Mouse (Mus musculus): ENCODE results near the gene Fzr1.

Fzr1 gene

DNA sequence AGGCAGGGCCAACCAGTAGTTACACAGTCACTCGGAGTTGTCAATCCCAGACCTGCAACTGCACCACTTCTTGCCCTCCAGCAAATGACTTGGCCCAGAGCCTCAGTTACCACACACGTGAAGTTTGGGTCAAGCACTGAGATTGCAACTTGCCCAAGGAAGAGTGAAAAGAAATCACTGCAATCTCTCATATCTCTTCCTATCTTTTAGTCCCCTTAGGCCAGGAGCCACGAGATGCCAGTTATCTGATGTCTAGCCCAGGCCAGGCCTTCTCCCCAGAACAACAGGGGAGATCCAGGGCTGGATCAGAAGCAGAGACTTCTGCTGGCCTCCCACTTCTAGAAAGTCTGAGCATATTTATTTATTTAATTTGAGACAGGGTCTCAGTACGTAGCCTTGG, 22.8 kb downstream of the Fzr1 start:
- DNase-seq (ENCODE audit: low spot score in 2 of 2), result no peak

GRCm38 (mm10) chr10:81354738-81355477, 23.4 kb downstream of the Fzr1 start:
- no peak for DNase-seq (ENCODE audit: low spot score in 2 of 2)

- DNase-seq (ENCODE audit: low spot score in 2 of 2), result no peak
Observed at GRCm38 (mm10) chr10:81351678-81352291, 26.5 kb downstream of the Fzr1 start.

DNA sequence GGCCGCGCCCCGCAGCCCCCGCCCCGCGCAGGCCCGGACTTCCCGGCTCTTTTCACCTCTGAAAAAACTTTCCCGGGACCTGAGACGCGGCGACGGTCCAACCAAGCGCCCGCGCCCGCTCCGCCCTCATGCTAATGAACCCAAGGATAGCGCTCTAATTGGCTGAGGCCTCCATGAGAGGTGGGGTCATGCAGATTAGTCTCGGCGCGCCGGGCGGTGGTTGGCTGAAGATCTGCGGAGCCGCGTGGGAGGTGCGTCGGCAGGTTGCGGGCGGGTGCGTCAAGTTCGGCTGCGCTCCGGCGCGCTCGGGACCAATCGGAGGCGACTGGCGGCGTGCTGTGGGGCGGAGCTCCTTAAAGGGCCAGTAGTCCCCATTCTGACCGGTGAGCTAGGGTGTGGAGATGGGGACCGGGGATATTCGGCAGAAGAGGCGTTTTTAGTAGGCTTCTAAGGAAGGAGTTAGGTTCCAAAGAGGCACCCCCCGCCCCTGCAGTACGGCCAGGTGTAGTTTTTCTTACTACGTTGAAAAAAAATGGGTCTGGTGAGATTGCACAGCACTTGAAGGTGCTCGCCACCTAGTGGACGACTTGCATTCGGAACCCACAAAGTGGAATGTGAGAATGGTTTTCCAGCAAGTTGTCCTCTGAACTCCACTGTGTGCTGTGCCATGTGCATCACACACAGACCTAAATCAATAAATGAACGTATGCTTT, 27.8 kb downstream of the Fzr1 start, which contains the start of gene Hmg20b:
Gene Hmg20b, minus strand, starts transcription at position 130 of the 713 bp plus-strand sequence.
- DNase-seq (ENCODE audit: low spot score in 2 of 2), result peak; percentile 99

DNA sequence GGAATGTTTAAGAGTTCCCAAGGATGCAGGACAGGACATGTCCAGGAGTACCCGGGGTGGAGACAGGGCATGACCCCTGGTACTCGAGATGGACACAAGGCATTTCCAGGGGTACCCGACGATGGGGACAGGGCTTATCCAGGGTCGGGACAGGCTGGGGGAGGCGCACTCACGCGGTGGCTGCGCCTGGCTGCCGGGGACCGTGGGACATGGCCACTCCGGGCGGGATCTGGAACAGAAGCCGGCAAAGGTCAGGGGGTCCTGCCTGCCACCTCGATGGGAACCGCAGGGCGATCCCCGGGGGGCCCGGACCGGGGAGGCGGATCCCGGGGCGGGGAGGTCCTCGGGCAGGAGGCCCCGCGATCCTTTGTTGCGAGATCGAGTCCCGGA, 28.4 kb downstream of the Fzr1 start:
- DNase-seq (ENCODE audit: low spot score in 2 of 2), result no peak

GRCm38 (mm10) chr10:81349146-81349545, 29.2 kb downstream of the Fzr1 start:
- no peak for DNase-seq (ENCODE audit: low spot score in 2 of 2)

DNA sequence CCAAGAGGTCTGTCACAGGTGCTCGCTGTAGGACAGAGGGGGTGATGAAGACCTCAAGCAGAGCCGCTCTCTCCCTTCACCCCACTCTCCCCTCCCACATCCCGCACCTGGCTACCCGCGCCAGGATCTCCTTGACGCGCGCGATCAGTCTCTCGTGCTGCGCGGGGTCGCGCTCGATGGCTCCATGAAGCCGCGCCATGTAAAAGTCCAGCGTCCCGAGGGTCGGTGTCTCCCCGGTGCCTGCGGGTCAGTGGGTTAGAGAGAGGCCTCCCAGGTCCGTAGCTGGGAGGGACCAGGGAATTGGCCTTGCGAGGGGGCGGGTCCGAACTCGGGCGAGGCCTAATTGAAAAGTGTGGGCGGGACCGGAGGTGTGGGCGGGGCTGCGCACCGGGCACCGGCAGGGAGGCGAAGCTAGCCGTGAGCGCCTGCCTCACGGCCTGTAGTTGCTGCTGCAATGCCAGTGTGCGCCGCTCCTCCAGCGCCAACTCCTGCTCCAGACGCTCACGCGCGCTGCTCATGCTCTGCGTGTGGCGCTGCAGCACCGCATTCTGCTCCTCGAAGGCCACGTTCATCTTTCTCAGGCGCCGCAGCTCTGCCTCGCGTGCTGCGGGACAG, 31.8 kb downstream of the Fzr1 start:
- DNase-seq (ENCODE audit: low spot score in 2 of 2), result peak in 1 of 2 experiments; percentile 54

DNA sequence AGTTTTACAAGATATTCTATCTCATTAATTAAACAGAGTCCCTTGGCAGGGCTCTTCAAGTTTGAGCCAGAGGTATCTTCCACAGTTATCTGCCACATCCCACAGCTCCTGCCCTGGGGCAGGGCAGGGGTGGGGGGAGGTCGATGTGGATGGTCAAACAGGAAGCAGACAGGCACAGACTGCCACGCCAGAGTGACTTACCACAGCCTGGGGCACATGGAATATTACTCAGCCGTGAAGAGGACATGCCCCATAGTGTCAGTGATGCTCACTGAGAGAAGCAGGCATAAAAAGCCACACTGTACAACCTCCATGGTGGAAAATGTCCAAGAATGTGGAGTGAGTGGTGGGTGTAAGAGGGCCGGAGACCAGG, 33.2 kb downstream of the Fzr1 start:
- no peak for DNase-seq (ENCODE audit: low spot score in 2 of 2)

DNA sequence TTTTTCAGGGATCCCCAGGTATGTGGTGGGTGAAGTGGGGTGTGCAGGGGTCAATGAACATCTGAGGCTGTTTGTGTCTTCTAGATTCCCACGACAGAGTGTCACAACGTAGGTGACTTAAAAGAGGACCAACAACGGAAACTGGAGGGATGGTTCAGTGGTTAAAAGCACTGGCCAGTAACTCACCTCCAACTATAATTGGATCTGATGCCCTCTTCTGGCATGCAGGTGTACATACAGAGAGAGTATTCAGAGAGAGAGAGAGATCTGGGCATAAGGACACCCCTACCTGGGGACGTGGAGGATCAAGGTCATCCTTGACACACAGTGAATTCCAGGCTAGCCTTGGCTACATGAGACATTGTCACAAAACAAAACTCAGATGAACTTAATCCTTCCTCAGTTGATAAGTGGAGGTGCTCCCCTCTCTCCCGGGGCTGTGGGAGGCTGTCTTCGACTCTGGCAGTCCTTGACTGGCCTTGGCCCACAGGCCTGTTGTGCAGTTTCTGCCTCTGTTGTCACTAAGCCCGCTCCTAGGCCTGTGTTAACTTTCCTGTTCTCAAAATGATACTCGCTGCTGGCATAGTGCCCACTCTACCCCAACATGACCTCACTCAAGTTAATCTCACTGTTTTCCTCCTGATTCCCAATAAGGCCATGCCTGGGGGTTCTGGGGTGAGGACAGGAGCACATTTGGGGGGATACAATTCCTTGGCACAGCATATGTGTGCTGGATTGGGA, 33.7 kb downstream of the Fzr1 start:
- DNase-seq (ENCODE audit: low spot score in 2 of 2), result no peak

- no peak for DNase-seq (ENCODE audit: low spot score in 2 of 2)
Observed at GRCm38 (mm10) chr10:81342686-81343505, 35.4 kb downstream of the Fzr1 start, which contains the start of gene Gipc3. Gipc3 (minus strand) TSS chr10:81343266.

- DNase-seq (ENCODE audit: low spot score in 2 of 2), result peak in 1 of 2 experiments; percentile 78
Observed at GRCm38 (mm10) chr10:81341333-81341949, 36.9 kb downstream of the Fzr1 start.

DNA sequence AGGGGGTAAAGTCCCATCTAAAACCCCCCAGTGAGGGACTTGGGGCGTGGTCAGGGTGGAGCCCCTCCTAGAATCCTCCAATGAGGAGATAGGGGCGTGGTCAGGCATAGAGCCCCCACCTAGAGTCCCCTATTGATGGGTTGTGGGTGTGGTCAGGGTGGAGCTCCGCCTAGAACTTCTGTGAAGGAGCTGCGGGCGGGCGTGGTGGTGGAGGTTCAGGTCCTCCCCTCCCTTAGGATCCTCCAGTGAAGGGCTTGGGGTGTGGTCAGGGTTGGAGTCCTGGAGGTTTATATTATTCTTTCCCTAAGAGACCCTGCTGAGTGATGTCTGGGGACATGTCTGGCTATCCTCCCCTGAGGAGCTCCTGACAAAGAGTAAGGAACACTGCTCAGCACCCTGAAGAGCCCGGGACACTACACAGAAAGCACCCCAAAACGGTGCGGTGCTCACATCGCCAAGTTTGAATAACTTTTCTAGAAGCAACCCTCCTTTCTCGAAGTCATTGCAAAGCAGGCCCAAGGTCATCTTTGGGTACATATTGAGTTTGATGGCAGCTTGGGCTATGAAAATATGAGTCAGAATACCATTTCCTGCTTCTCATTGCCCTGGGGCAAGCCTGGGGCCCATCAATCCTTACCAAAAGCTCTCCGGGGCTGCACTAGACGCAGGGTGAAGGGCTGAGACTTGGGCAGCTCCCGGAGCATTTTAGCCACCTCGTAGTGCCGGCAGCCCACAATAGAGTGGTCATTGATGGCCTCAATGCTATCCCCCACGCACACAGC, 37.6 kb downstream of the Fzr1 start:
- no peak for DNase-seq (ENCODE audit: low spot score in 2 of 2)

DNA sequence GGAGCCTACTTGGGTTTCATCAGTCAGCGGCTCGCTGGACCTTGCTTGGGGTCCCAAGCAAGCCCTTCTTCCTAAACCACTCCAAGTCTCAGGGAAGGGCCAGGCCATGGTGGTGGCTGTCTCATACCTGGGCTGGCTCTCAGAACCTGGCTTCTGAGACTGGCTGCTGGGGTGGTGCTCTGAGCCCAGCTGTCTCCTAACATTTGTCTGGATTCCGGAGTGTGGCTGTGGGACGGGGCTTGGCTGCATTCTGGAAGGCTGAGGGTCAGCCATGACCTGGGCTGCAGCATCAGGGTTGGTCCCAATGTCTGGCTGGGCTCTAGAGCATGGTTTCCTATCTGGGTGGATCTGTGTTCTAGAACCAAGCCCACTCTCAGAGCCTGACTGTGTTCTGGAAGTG, 41.8 kb downstream of the Fzr1 start:
- no peak for DNase-seq (ENCODE audit: low spot score in 2 of 2)

DNA sequence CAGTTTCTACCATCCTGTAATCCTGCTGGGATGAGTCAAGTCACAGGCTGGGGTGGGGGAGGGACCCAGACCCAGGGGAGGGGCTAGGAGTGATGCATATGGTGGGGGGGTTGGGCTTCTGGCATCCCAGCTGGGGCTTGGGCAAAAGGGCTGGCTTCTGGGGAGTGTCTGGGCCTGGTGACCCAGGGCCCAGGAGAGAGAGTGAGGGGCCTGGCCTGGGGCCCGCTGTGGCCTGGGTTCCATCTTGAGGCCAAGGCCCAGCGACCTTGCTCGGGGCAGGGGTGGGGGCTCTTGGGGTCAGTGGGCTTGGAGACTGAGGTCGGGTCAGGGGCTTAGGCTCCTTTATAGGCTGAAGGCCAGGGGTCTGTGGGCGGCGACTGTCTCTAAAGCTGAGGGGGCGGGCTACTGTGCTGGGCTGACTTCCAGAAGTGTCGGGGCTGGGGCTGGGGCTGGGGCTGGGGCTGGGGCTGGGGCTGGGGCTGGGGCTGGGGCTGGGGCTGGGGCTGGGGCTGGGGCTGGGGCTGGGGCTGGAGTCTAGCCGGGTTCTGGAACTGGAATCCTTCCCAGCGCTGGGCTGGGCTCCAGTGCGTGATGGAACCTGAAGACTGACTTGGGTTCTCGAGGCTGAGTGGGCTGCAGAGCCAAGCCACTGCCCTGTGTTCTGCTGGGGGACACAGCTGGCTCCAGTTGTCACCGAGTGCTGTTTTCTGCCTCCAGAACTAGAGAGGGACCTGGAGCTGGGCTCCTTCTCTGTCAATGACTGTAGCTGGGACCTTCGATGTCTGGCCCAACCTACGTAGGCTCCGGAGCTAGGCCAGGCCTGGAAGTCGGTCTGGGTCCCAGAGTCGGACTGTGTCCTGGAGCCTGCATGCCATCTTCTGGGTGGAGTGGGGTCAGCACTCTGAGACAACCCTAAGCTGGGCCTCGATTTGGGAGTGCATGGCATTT, 42.6 kb downstream of the Fzr1 start:
- no peak for DNase-seq (ENCODE audit: low spot score in 2 of 2)

- DNase-seq (ENCODE audit: low spot score in 2 of 2), result no peak
Observed at GRCm38 (mm10) chr10:81334324-81334723, 44.0 kb downstream of the Fzr1 start.

GRCm38 (mm10) chr10:81332277-81332676, 46.0 kb downstream of the Fzr1 start:
- no peak for DNase-seq (ENCODE audit: low spot score in 2 of 2)

- no peak for DNase-seq (ENCODE audit: low spot score in 2 of 2)
Observed at GRCm38 (mm10) chr10:81330007-81330406, 48.3 kb downstream of the Fzr1 start.

Measured in cerebellum, postnatal 4 days (tissue).